Mouse (Mus musculus): ENCODE results near the gene Emg1.

- TF ChIP-seq TAL1 (conservative IDR thresholded peaks at IDR 0.05; ENCODE audit: low read depth, low read length) (no peak), CTCF (IDR thresholded peaks at IDR 0.05; ENCODE audit: low read depth, low read length) (no peak)
These were observed 11.6 kb upstream of the Emg1 start for GRCm38 (mm10) chr6:124723541-124723940.
